Mouse (Mus musculus) forebrain, embryonic 13.5 days (tissue): ENCODE results near the gene Abhd13. TPM values are rescaled to one million over a fixed set of nuclear protein-coding genes. Genes with fewer than 3 reads are reported as not detected.

ENCODE experiments used
- ATAC-seq: fragments of 200-750 bp; cut with Nextera tagmentation; 2 replicates; pipeline ENCODE4 v1.8.0; 2017
- H3K27ac ChIP-seq: fragments of 300-500 bp; sonication (generic); 2 replicates; pipeline ENCODE4 v1.5.1; 2015; ENCODE audit warnings: inconsistent platforms, mild to moderate bottlenecking, moderate library complexity
- H3K27me3 ChIP-seq: fragments of 300-500 bp; sonication (generic); 2 replicates; pipeline ENCODE4 v1.6.1; 2015; ENCODE audit warnings: mild to moderate bottlenecking, inconsistent platforms
- H3K36me3 ChIP-seq: fragments of 300-500 bp; sonication (generic); 2 replicates; pipeline ENCODE4 v1.6.1; 2015; ENCODE audit warnings: mild to moderate bottlenecking, inconsistent platforms; ENCODE audit not compliant: poor library complexity, severe bottlenecking
- H3K4me1 ChIP-seq: fragments of 300-500 bp; sonication (generic); 2 replicates; pipeline ENCODE4 v1.6.1; 2015; ENCODE audit warnings: inconsistent platforms
- H3K4me2 ChIP-seq: fragments of 300-500 bp; sonication (generic); 2 replicates; pipeline ENCODE4 v1.6.1; 2015; ENCODE audit warnings: inconsistent platforms, mild to moderate bottlenecking, moderate library complexity
- H3K4me3 ChIP-seq: fragments of 300-500 bp; sonication (generic); 2 replicates; pipeline ENCODE4 v1.5.1; 2015; ENCODE audit warnings: mild to moderate bottlenecking, inconsistent platforms
- H3K9ac ChIP-seq: fragments of 300-500 bp; sonication (generic); 2 replicates; pipeline ENCODE4 v1.6.1; 2015; ENCODE audit warnings: mild to moderate bottlenecking, inconsistent platforms
- H3K9me3 ChIP-seq: fragments of 300-500 bp; sonication (generic); replicated peaks from 2 replicates; pipeline ENCODE4 v1.6.1; 2016; ENCODE audit warnings: inconsistent platforms
- WGBS: fragments of 180-500 bp; shearing (Covaris S2); methylation state at CpG from one replicate; pipeline ENCODE4 v1.1.7; 2015; 5-methylcytosine and 5-hydroxymethylcytosine counted together
- polyA plus RNA-seq: library from polyadenylated mRNA; unstranded; fragments of >200 nt; fragmentation: Nextera tagmentation; extraction: Ambion mirVana; gene quantifications from 2 replicates; pipeline ENCODE4 v1.2.1, GENCODE M21; 2015

The Abhd13 gene
- polyA plus RNA-seq: 13.5 and 15.1 TPM in 2 replicates

- WGBS: under 1% methylated on average over 66 of the region's 68 CpGs
- Histone ChIP-seq H3K4me2 (peak within 1 kb of the TSS; percentile 84), H3K4me3 (peak within 1 kb of the TSS; percentile 91), H3K27ac (peak within 1 kb of the TSS; percentile 87), H3K9me3 (no peaks in the 10 kb centered on the region), H3K4me1 (peaks cover 43% of the 10 kb centered on the region), H3K27me3 (no peaks in the 10 kb centered on the region), H3K36me3 (peaks cover 10% of the 10 kb centered on the region), H3K9ac (peak within 1 kb of the TSS; percentile 94)
- ATAC-seq: peak; percentile 73
Measured at GRCm38 (mm10) chr8:9977573-9978314, at the start of gene Abhd13, which contains the start of gene Lig4. Gene Abhd13, plus strand, starts transcription at chr8:9977707. Gene Lig4, minus strand, starts transcription at chr8:9977686.

- H3K9ac ChIP-seq: no peak overlapping the region
- peak; percentile 82; the same call in 1 of the 2 replicates for ATAC-seq
- no peak overlapping the region for H3K4me3 ChIP-seq
- no peak overlapping the region for H3K4me2 ChIP-seq
- 76% methylated on average over 14 of the region's 14 CpGs for WGBS
- no peaks in the 10 kb centered on the region for H3K9me3 ChIP-seq
- no peaks in the 10 kb centered on the region for H3K4me1 ChIP-seq
- no peaks in the 10 kb centered on the region for H3K27me3 ChIP-seq
- no peaks in the 10 kb centered on the region for H3K36me3 ChIP-seq
- H3K27ac ChIP-seq: no peak overlapping the region
Measured at GRCm38 (mm10) chr8:9929746-9930445, 47.6 kb upstream of the Abhd13 start.

DNA sequence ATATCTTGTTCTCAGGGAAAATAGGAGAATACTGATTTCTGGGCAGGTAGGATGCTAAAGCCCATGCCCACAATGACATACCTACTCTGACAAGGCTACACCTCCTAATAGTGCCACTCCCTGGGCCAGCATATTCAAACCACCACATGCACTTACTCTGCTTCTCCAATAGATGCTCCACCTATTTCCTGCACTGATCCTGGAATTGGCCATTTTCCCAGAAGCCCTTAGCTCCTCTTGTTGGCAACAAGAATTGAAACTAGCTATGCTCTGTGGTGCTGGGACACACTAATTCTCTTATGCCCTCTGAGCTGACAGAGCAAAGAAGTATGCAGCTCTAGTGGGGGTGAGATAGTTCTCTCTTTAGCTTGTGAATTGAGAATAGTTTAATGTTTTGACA is 44.8 kb upstream of the Abhd13 start:
- Histone ChIP-seq H3K9me3 (no peaks in the 10 kb centered on the region), H3K27me3 (no peaks in the 10 kb centered on the region), H3K4me1 (no peaks in the 10 kb centered on the region), H3K9ac (no peak overlapping the region), H3K4me2 (no peak overlapping the region), H3K4me3 (no peak overlapping the region), H3K36me3 (no peaks in the 10 kb centered on the region), H3K27ac (no peak overlapping the region)
- no peak for ATAC-seq

GRCm38 (mm10) chr8:9934891-9935565 is 42.5 kb upstream of the Abhd13 start:
- WGBS: 44% methylated on average over 10 of the region's 10 CpGs
- H3K9ac ChIP-seq: no peak overlapping the region
- no peak overlapping the region for H3K4me2 ChIP-seq
- no peaks in the 10 kb centered on the region for H3K36me3 ChIP-seq
- no peaks in the 10 kb centered on the region for H3K9me3 ChIP-seq
- peak; percentile 76; the same call in 1 of the 2 replicates for ATAC-seq
- H3K4me1 ChIP-seq: no peaks in the 10 kb centered on the region
- H3K4me3 ChIP-seq: no peak overlapping the region
- no peak overlapping the region for H3K27ac ChIP-seq
- no peaks in the 10 kb centered on the region for H3K27me3 ChIP-seq

- no peaks in the 10 kb centered on the region for H3K9me3 ChIP-seq
- ATAC-seq: 0 out of 2 replicates have a peak, but pooled peaks have one; percentile 16
- no peak overlapping the region for H3K27ac ChIP-seq
- H3K27me3 ChIP-seq: no peaks in the 10 kb centered on the region
- no peaks in the 10 kb centered on the region for H3K36me3 ChIP-seq
- WGBS: 73% methylated on average over 7 of the region's 7 CpGs
- H3K4me1 ChIP-seq: no peaks in the 10 kb centered on the region
- H3K9ac ChIP-seq: no peak overlapping the region
- H3K4me2 ChIP-seq: no peak overlapping the region
- H3K4me3 ChIP-seq: no peak overlapping the region
Measured at GRCm38 (mm10) chr8:9935574-9935973, 41.9 kb upstream of the Abhd13 start.

DNA sequence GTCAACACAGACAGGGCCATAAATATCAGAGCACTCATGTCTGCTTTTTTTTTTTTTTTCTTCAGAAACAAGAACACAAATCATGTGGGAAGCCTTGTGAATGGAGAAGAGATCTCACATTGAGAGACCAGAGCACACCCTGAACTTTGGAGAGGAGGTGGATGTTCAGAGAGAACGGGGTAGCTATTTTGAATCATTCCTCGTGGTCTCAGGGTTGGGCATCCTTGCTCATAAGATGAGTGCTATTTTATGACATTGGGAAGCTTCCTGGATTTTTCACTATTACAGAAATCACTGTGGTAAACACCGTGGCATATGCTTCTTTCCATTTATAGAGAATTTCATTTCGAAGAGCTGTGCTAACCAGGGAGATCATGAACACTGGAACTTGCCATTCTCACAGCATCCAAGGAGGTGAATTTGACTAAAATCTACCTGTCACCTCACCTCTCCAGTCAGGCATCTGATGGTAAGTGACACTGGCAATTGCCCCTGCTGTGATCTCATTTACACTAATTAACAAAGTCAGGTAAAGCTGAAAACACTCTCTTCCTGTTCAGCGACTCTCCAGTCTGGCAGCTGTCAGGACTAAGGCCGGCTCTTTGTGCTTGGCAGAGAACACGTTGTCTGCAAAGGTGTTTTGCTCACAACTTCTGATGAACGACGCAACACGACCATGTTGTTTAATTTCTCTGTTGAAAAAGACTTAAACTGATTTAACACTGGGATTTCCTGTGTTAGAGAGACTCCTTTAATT is 28.2 kb upstream of the Abhd13 start:
- Histone ChIP-seq H3K36me3 (no peaks in the 10 kb centered on the region), H3K27me3 (no peaks in the 10 kb centered on the region), H3K27ac (no peak overlapping the region), H3K4me2 (no peak overlapping the region), H3K4me1 (no peaks in the 10 kb centered on the region), H3K9ac (no peak overlapping the region), H3K4me3 (no peak overlapping the region), H3K9me3 (no peaks in the 10 kb centered on the region)
- ATAC-seq: no peak
- 66% methylated on average over 10 of the region's 10 CpGs for WGBS

GRCm38 (mm10) chr8:9958338-9958737 is 19.2 kb upstream of the Abhd13 start:
- no peaks in the 10 kb centered on the region for H3K9me3 ChIP-seq
- H3K36me3 ChIP-seq: no peaks in the 10 kb centered on the region
- H3K4me3 ChIP-seq: no peak overlapping the region
- H3K27ac ChIP-seq: no peak overlapping the region
- H3K27me3 ChIP-seq: no peaks in the 10 kb centered on the region
- H3K9ac ChIP-seq: no peak overlapping the region
- 85% methylated on average over 4 of the region's 4 CpGs for WGBS
- H3K4me1 ChIP-seq: no peaks in the 10 kb centered on the region
- H3K4me2 ChIP-seq: no peak overlapping the region
- ATAC-seq: no peak

- Histone ChIP-seq H3K4me3 (no peak overlapping the region), H3K9me3 (no peaks in the 10 kb centered on the region), H3K27me3 (no peaks in the 10 kb centered on the region), H3K27ac (no peak overlapping the region), H3K4me1 (no peaks in the 10 kb centered on the region), H3K36me3 (no peaks in the 10 kb centered on the region), H3K4me2 (no peak overlapping the region), H3K9ac (no peak overlapping the region)
- WGBS: 90% methylated on average over 2 of the region's 2 CpGs
- no peak for ATAC-seq
Measured at GRCm38 (mm10) chr8:9959919-9960318, 17.6 kb upstream of the Abhd13 start.

GRCm38 (mm10) chr8:9971866-9972265 is 5.6 kb upstream of the Abhd13 start:
- 96% methylated on average over 9 of the region's 9 CpGs for WGBS

DNA sequence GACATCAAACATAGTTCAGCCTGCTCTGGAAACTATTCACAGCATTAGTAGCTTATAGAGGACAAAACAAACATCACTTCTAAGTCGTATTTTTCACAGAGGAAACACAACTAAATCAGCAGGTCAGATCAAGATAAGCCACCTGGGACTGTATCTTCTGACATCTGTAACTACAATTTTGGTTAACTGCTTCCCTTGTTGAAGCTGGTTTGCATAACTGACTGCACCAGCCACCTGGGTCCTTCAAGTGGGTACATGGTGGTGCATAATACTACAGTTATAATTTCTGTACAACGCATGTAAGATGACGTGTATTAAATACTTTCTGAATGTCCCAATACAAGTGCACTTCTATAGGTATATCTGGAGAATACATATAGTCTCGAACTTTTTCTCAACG is 2.2 kb upstream of the Abhd13 start:
- Histone ChIP-seq H3K9me3 (no peaks in the 10 kb centered on the region), H3K4me2 (peak overlapping the region; percentile 76), H3K4me3 (peak overlapping the region; percentile 70), H3K9ac (peak overlapping the region; percentile 75), H3K27me3 (no peaks in the 10 kb centered on the region), H3K27ac (no peak overlapping the region), H3K36me3 (peaks cover 29% of the 10 kb centered on the region), H3K4me1 (peaks cover 39% of the 10 kb centered on the region)
- ATAC-seq: no peak
- WGBS: 57% methylated on average over 5 of the region's 5 CpGs

More at GRCm38 (mm10) chr8:9971866-9972265, 5.6 kb upstream of the Abhd13 start:
- Histone ChIP-seq H3K4me1 (peaks cover 11% of the 10 kb centered on the region), H3K4me3 (no peak overlapping the region), H3K27me3 (no peaks in the 10 kb centered on the region), H3K27ac (no peak overlapping the region), H3K36me3 (peaks cover 43% of the 10 kb centered on the region), H3K9me3 (no peaks in the 10 kb centered on the region), H3K9ac (no peak overlapping the region), H3K4me2 (no peak overlapping the region)
- no peak for ATAC-seq

GRCm38 (mm10) chr8:9975898-9976611 is 1.5 kb upstream of the Abhd13 start:
- Histone ChIP-seq H3K4me2 (peak overlapping the region; percentile 76), H3K27me3 (no peaks in the 10 kb centered on the region), H3K9me3 (no peaks in the 10 kb centered on the region), H3K36me3 (peaks cover 26% of the 10 kb centered on the region), H3K9ac (peak overlapping the region; percentile 75), H3K4me3 (peak overlapping the region; percentile 70), H3K4me1 (peaks cover 43% of the 10 kb centered on the region), H3K27ac (peak overlapping the region; percentile 21; the same call in 1 of the 2 replicates)
- WGBS: under 1% methylated on average over 47 of the region's 47 CpGs
- ATAC-seq: peak; percentile 96
